Mouse (Mus musculus) gastrocnemius, postnatal 4 days (tissue): ENCODE results near the gene Nr1i2. TPM values are rescaled to one million over a fixed set of nuclear protein-coding genes. Genes with fewer than 3 reads are reported as not detected.

Experiments
- DNase-seq, 2 experiments: peaks; one replicate each; pipeline ENCODE4 v3.0.0; 2021 to 2022; ENCODE audit warnings: low spot score in 2 of 2, mixed read lengths in 2 of 2
- total RNA-seq, 2 experiments: library from RNA; stranded (reverse); gene quantifications; 2 replicates each; pipeline ENCODE4 v1.2.3; 2021

The Nr1i2 gene
- total RNA-seq, 2 experiments from 2014 or later = 0.16 TPM; not detected in 1

- no peak for DNase-seq
These were observed 6.9 kb downstream of the Nr1i2 start for GRCm38 (mm10) chr16:38287762-38288161.

GRCm38 (mm10) chr16:38287357-38287756, 7.3 kb downstream of the Nr1i2 start:
- no peak for DNase-seq

- DNase-seq = no peak
These were observed 8.1 kb downstream of the Nr1i2 start for GRCm38 (mm10) chr16:38286541-38286940.

- DNase-seq = no peak
These were observed 8.8 kb downstream of the Nr1i2 start for GRCm38 (mm10) chr16:38285801-38286200.

GRCm38 (mm10) chr16:38283300-38283699, 11.3 kb downstream of the Nr1i2 start:
- DNase-seq = no peak

- no peak for DNase-seq
These were observed 12.0 kb downstream of the Nr1i2 start for GRCm38 (mm10) chr16:38282559-38283160.

- DNase-seq = no peak
These were observed 13.7 kb downstream of the Nr1i2 start for GRCm38 (mm10) chr16:38280951-38281350.

GRCm38 (mm10) chr16:38279794-38280193, 14.8 kb downstream of the Nr1i2 start:
- DNase-seq = no peak

- no peak for DNase-seq
These were observed 19.9 kb downstream of the Nr1i2 start for GRCm38 (mm10) chr16:38274737-38275136.

- DNase-seq = no peak
These were observed 22.1 kb downstream of the Nr1i2 start for GRCm38 (mm10) chr16:38272483-38272882.

- no peak for DNase-seq
These were observed 23.0 kb downstream of the Nr1i2 start for GRCm38 (mm10) chr16:38271601-38272000.

GRCm38 (mm10) chr16:38255927-38256326, 38.7 kb downstream of the Nr1i2 start:
- DNase-seq = no peak

- no peak for DNase-seq
These were observed 39.5 kb downstream of the Nr1i2 start for GRCm38 (mm10) chr16:38255107-38255506.

GRCm38 (mm10) chr16:38254001-38254400, 40.6 kb downstream of the Nr1i2 start:
- DNase-seq = no peak

GRCm38 (mm10) chr16:38250467-38250866, 44.2 kb downstream of the Nr1i2 start:
- no peak for DNase-seq

GRCm38 (mm10) chr16:38248331-38248961, 46.2 kb downstream of the Nr1i2 start:
- DNase-seq = no peak

GRCm38 (mm10) chr16:38245849-38246585, 48.6 kb downstream of the Nr1i2 start:
- no peak for DNase-seq

- DNase-seq = no peak
These were observed 49.2 kb downstream of the Nr1i2 start for GRCm38 (mm10) chr16:38245379-38245778.

- no peak for DNase-seq
These were observed 50.5 kb downstream of the Nr1i2 start for GRCm38 (mm10) chr16:38244111-38244510.

- DNase-seq = no peak
These were observed 54.5 kb downstream of the Nr1i2 start for GRCm38 (mm10) chr16:38240167-38240566.

GRCm38 (mm10) chr16:38239729-38240128, 54.9 kb downstream of the Nr1i2 start:
- DNase-seq = no peak

GRCm38 (mm10) chr16:38236936-38237585, 57.6 kb downstream of the Nr1i2 start:
- no peak for DNase-seq
